Comparison of ENCODE assay signal across 16 mouse cellular contexts in genomic region chr8:123796758-123797157, GRCm38 (mm10). TPM values are rescaled to one million over a fixed set of nuclear protein-coding genes. Genes with fewer than 3 reads are reported as not detected.
DNase-seq lines count a peak whose midpoint lies in the region; ATAC-seq and TF ChIP-seq lines count a peak whose summit lies in the region.
"Had no signal": no experiment of that assay in that cellular context is flagged by ENCODE, and none has a peak within 500 bp of the region (broad histone marks: within the 10 kb centered on the region; RNA-seq: fewer than 3 reads in every experiment).

No protein-coding gene starts in this region.

- no peak overlapping the region for H3K4me3 ChIP-seq in kidney, embryonic 15.5 days (replicated peaks)
- no peak overlapping the region for H3K4me3 ChIP-seq in liver, embryonic 11.5 days (ENCODE audit: low read depth, low read length)
- no peak overlapping the region for H3K4me3 ChIP-seq in thymus, adult 2 months (ENCODE audit: control insufficient read depth, insufficient read depth, low read length)
- no peak overlapping the region for H3K4me3 ChIP-seq in hindbrain, embryonic 13.5 days
- H3K4me3 ChIP-seq: heart, adult 2 months; neural tube, embryonic 12.5 days had no signal

- H3K27ac ChIP-seq in kidney, embryonic 15.5 days, result no peak overlapping the region
- H3K27ac ChIP-seq in liver, embryonic 11.5 days (ENCODE audit: low read depth, low read length), result peak overlapping the region; percentile 88; the same call in 1 of the 2 replicates
- no peak overlapping the region for H3K27ac ChIP-seq in thymus, adult 2 months (ENCODE audit: control insufficient read depth, insufficient read depth, low read length)
- H3K27ac ChIP-seq in hindbrain, embryonic 13.5 days, result no peak overlapping the region
- H3K27ac ChIP-seq: heart, adult 2 months; neural tube, embryonic 12.5 days had no signal

- TF ChIP-seq POLR2A in thymus, adult 2 months (IDR thresholded peaks at IDR 0.05; ENCODE audit: control insufficient read depth, extremely low read depth, insufficient read depth, low read length, poor library complexity), result no peak

- H3K4me1 ChIP-seq in kidney, embryonic 15.5 days, result peaks cover 21% of the 10 kb centered on the region
- peaks cover 32% of the 10 kb centered on the region for H3K4me1 ChIP-seq in liver, embryonic 11.5 days (replicated peaks; ENCODE audit: control insufficient read depth, insufficient read depth, low read length)
- no peaks in the 10 kb centered on the region for H3K4me1 ChIP-seq in thymus, adult 2 months (replicated peaks; ENCODE audit: control insufficient read depth, insufficient read depth, low read length)
- peaks cover 10% of the 10 kb centered on the region for H3K4me1 ChIP-seq in hindbrain, embryonic 13.5 days (replicated peaks)

- no peak overlapping the region for H3K4me2 ChIP-seq in kidney, embryonic 15.5 days
- no peak overlapping the region for H3K4me2 ChIP-seq in liver, embryonic 11.5 days
- H3K4me2 ChIP-seq in hindbrain, embryonic 13.5 days, result no peak overlapping the region
- H3K4me2 ChIP-seq: neural tube, embryonic 12.5 days had no signal

- no peak for ATAC-seq in kidney, embryonic 15.5 days (replicated peaks; ENCODE audit: low FRiP score)
- peak; percentile 69 for ATAC-seq in inflammation-experienced regulatory T-cells, adult 6 months
- ATAC-seq in liver, embryonic 11.5 days (replicated peaks; ENCODE audit: low FRiP score), result no peak
- ATAC-seq in hindbrain, embryonic 13.5 days (ENCODE audit: low FRiP score), result no peak
- ATAC-seq: midbrain, embryonic 16.5 days; Patski had no signal

- H3K9me3 ChIP-seq in kidney, embryonic 15.5 days (replicated peaks), result no peaks in the 10 kb centered on the region
- H3K9me3 ChIP-seq in liver, embryonic 11.5 days (ENCODE audit: control insufficient read depth, low read length), result peaks cover 4% of the 10 kb centered on the region; the same call in 1 of the 2 replicates
- no peaks in the 10 kb centered on the region for H3K9me3 ChIP-seq in hindbrain, embryonic 13.5 days

- H3K9ac ChIP-seq in kidney, embryonic 15.5 days, result no peak overlapping the region
- no peak overlapping the region for H3K9ac ChIP-seq in liver, embryonic 11.5 days (ENCODE audit: low read depth, low read length)
- no peak overlapping the region for H3K9ac ChIP-seq in hindbrain, embryonic 13.5 days
- H3K9ac ChIP-seq: neural tube, embryonic 12.5 days had no signal

- H3K36me3 ChIP-seq in kidney, embryonic 15.5 days, result no peaks in the 10 kb centered on the region
- no peaks in the 10 kb centered on the region for H3K36me3 ChIP-seq in liver, embryonic 11.5 days (ENCODE audit: control insufficient read depth, insufficient read depth, low read length)
- no peaks in the 10 kb centered on the region for H3K36me3 ChIP-seq in thymus, adult 2 months (ENCODE audit: control insufficient read depth, insufficient read depth, low read length)
- H3K36me3 ChIP-seq in hindbrain, embryonic 13.5 days, result no peaks in the 10 kb centered on the region
- H3K36me3 ChIP-seq: neural tube, embryonic 12.5 days had no signal

- WGBS in kidney, embryonic 15.5 days, result 61% methylated on average over 4 of the region's 4 CpGs
- 37% methylated on average over 4 of the region's 4 CpGs for WGBS in liver, embryonic 11.5 days
- 72% methylated on average over 4 of the region's 4 CpGs for WGBS in thymus, adult 2 months
- 61% methylated on average over 4 of the region's 4 CpGs for WGBS in hindbrain, embryonic 13.5 days

- peak; percentile 40 for DNase-seq in kidney, adult 9 months
- DNase-seq in liver, embryonic 11.5 days (ENCODE audit: low spot score), result no peak
- peak; percentile 76 for DNase-seq in testis, postnatal 10 days (ENCODE audit: low spot score)
- no peak for DNase-seq in thymus, adult 2 months
- DNase-seq in gastrocnemius, postnatal 4 days (ENCODE audit: low spot score in 2 of 2), result no peak
- DNase-seq: cerebellum, adult 11-12 months; heart, adult 2 months; heart, postnatal 14 days; spleen, adult 18-20 months; thymus, postnatal 25 days had no signal

- no peaks in the 10 kb centered on the region for H3K27me3 ChIP-seq in kidney, embryonic 15.5 days
- no peaks in the 10 kb centered on the region for H3K27me3 ChIP-seq in liver, embryonic 11.5 days (replicated peaks; ENCODE audit: control insufficient read depth, insufficient read depth, low read length)
- no peaks in the 10 kb centered on the region for H3K27me3 ChIP-seq in thymus, adult 2 months (ENCODE audit: control insufficient read depth, insufficient read depth, low read length)
- 0 out of 2 replicates have a peak, but pooled peaks cover 4% of the 10 kb centered on the region for H3K27me3 ChIP-seq in hindbrain, embryonic 13.5 days
- H3K27me3 ChIP-seq: neural tube, embryonic 12.5 days; Patski had no signal

- no peak for TF ChIP-seq CTCF in thymus, adult 2 months (IDR thresholded peaks at IDR 0.05; ENCODE audit: borderline replicate concordance, control insufficient read depth, extremely low read depth, insufficient read depth, low read length, poor library complexity)

RNA-seq across cellular contexts. Expression of gene Rab4a, which starts 9.0 kb away (rescaled TPM):
- polyA plus RNA-seq in kidney, embryonic 15.5 days (2015; fragmentation: Nextera tagmentation; extraction: Ambion mirVana), result 39.6 and 44.9 TPM in 2 replicates
- polyA plus RNA-seq in inflammation-experienced regulatory T-cells, adult 6 months (2017; shearing (Covaris generic)), result 10 to 100 TPM; 15.9 to 21.4 (median 16.9) TPM
- polyA plus RNA-seq in liver, embryonic 11.5 days (2014; fragmentation: Nextera tagmentation; extraction: Ambion mirVana), result 61.8 and 65.9 TPM in 2 replicates
- 4.4 and 5.1 TPM in 2 replicates for polyA plus RNA-seq in thymus, adult 2 months (2012; rRNA removed)
- 10 to 100 TPM; 14.2 to 14.3 TPM for total RNA-seq in gastrocnemius, postnatal 4 days (2021)
- 73.9 and 74.8 TPM in 2 replicates for polyA plus RNA-seq in hindbrain, embryonic 13.5 days (2015; fragmentation: Nextera tagmentation; extraction: Ambion mirVana)

Comparison
In these comparisons a context has a peak if more than half of its experiments do, and no peak if none do; other contexts are left out.
1. DNase-seq: peak in kidney, adult 9 months (single experiment) and testis, postnatal 10 days (single experiment); none in liver, embryonic 11.5 days (single experiment), thymus, adult 2 months (single experiment) and gastrocnemius, postnatal 4 days (0 of 2).